In the genomic region with DNA sequence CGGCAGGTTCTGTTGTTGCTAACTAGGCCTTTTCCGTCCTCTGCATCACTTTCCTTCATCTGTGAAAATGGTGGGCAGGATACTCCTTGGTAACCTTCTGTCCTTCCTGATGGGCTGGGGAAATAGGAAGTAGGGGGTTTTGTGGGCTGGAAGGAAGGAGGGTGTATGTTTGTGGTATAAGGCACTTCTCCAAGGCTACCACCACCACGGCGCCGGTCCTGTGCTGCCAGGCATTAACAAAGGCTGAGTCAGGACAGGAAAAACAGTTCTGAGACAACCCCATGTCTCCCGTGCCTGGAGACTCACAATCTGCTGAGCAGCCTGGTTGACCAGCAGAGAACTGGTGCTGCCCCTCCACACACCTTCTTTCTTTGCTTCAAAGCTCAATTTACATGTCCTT, we compare ENCODE assay signal across 16 mouse cellular contexts. TPM values are rescaled to one million over a fixed set of nuclear protein-coding genes. Genes with fewer than 3 reads are reported as not detected.
DNase-seq lines count a peak whose midpoint lies in the region; ATAC-seq and TF ChIP-seq lines count a peak whose summit lies in the region.
"Had no signal": no experiment of that assay in that cellular context is flagged by ENCODE, and none has a peak within 500 bp of the region (broad histone marks: within the 10 kb centered on the region; RNA-seq: fewer than 3 reads in every experiment).

No protein-coding gene starts in this region.

- H3K36me3 ChIP-seq in lung, embryonic 14.5 days (ENCODE audit: insufficient read depth): no peaks in the 10 kb centered on the region
- no peaks in the 10 kb centered on the region for H3K36me3 ChIP-seq in MEL (ENCODE audit: control insufficient read depth in 1 of 2, insufficient read depth in 2 of 2, low read length in 2 of 2)
- H3K36me3 ChIP-seq: G1E; hindbrain, embryonic 12.5 days; liver, embryonic 13.5 days; neural tube, embryonic 13.5 days had no signal

- no peak for TF ChIP-seq CTCF in lung, embryonic 14.5 days (IDR thresholded peaks at IDR 0.05; ENCODE audit: low read depth)
- no peak for TF ChIP-seq CTCF in MEL (IDR thresholded peaks at IDR 0.05 in 2 of 3, conservative IDR thresholded peaks at IDR 0.05 in 1 of 3; ENCODE audit: control insufficient read depth in 1 of 3, insufficient read depth in 1 of 3, low read depth in 2 of 3, low read length in 3 of 3, poor library complexity in 1 of 3, severe bottlenecking in 1 of 3)

- H3K79me2 ChIP-seq in MEL (ENCODE audit: control insufficient read depth, insufficient read depth, low read length, poor library complexity): no peaks in the 10 kb centered on the region

- H3K4me3 ChIP-seq in lung, embryonic 14.5 days (ENCODE audit: low read depth, low read length): no peak overlapping the region
- H3K4me3 ChIP-seq in MEL (ENCODE audit: control insufficient read depth in 1 of 2, insufficient read depth in 1 of 2, low read depth in 2 of 2, low read length in 2 of 2): no peak overlapping the region
- H3K4me3 ChIP-seq: erythroblast, embryonic 14.5 days; hindbrain, embryonic 12.5 days; left cerebral cortex, adult 2 months; liver, embryonic 13.5 days; neural tube, embryonic 13.5 days had no signal

- DNase-seq in lung, embryonic 14.5 days: no peak
- DNase-seq in lung, postnatal 10 days: no peak
- peak; percentile 47 for DNase-seq in 416B (ENCODE audit: low read depth)
- DNase-seq in MEL (ENCODE audit: low read depth, low spot score): peak; percentile 19
- no peak for DNase-seq in cerebellum, postnatal 25 days
- DNase-seq in T-cell, adult 2 months (ENCODE audit: low spot score): no peak

- TF ChIP-seq EP300 in MEL (IDR thresholded peaks at IDR 0.05; ENCODE audit: low read depth in 1 of 2, low read length in 2 of 2): no peak

- H3K27ac ChIP-seq in lung, embryonic 14.5 days (ENCODE audit: low read depth): peak overlapping the region; percentile 67; the same call in 1 of the 2 replicates
- H3K27ac ChIP-seq in MEL (ENCODE audit: control insufficient read depth, low read depth, low read length): no peak overlapping the region
- H3K27ac ChIP-seq: left cerebral cortex, adult 2 months; liver, embryonic 13.5 days; neural tube, embryonic 13.5 days had no signal

- no peak overlapping the region for H3K9ac ChIP-seq in lung, embryonic 14.5 days
- no peak overlapping the region for H3K9ac ChIP-seq in MEL (ENCODE audit: control insufficient read depth, low read depth, low read length, poor library complexity, severe bottlenecking)
- H3K9ac ChIP-seq: forebrain, postnatal 0 days; hindbrain, embryonic 12.5 days; liver, embryonic 13.5 days; neural tube, embryonic 13.5 days had no signal

- TF ChIP-seq POLR2A in MEL (IDR thresholded peaks at IDR 0.05; ENCODE audit: control insufficient read depth in 1 of 2, insufficient read depth in 1 of 2, low read depth in 1 of 2, low read length in 2 of 2, poor library complexity in 1 of 2): no peak

- WGBS in lung, embryonic 14.5 days: 20% methylated on average over 6 of the region's 6 CpGs

- no peak overlapping the region for H3K4me2 ChIP-seq in lung, embryonic 14.5 days
- H3K4me2 ChIP-seq: hindbrain, embryonic 12.5 days; liver, embryonic 13.5 days; midbrain, embryonic 11.5 days; neural tube, embryonic 13.5 days had no signal

- no peaks in the 10 kb centered on the region for H3K27me3 ChIP-seq in lung, embryonic 14.5 days (ENCODE audit: insufficient read depth, low read length)
- no peaks in the 10 kb centered on the region; a peak in 1 of 4 replicates for H3K27me3 ChIP-seq in MEL (ENCODE audit: control insufficient read depth in 1 of 2, insufficient read depth in 2 of 2, low read length in 2 of 2)

- H3K9me3 ChIP-seq in lung, embryonic 14.5 days (ENCODE audit: low read depth, low read length): no peaks in the 10 kb centered on the region
- no peaks in the 10 kb centered on the region for H3K9me3 ChIP-seq in MEL (replicated peaks; ENCODE audit: insufficient read depth, low read length)
- H3K9me3 ChIP-seq: G1E; hindbrain, embryonic 12.5 days; liver, embryonic 13.5 days; neural tube, embryonic 13.5 days had no signal

- ATAC-seq in lung, embryonic 14.5 days (ENCODE audit: insufficient read depth): peak; percentile 37; the same call in 1 of the 2 replicates
- peak; percentile 83 for ATAC-seq in megakaryocyte, adult 5-6 weeks (ENCODE audit: poor library complexity, severe bottlenecking)
- ATAC-seq: inflammation-experienced regulatory T-cells, adult 6 months had no signal

- no peak for TF ChIP-seq RAD21 in MEL (IDR thresholded peaks at IDR 0.05; ENCODE audit: low read depth, low read length)

- H3K4me1 ChIP-seq in lung, embryonic 14.5 days (ENCODE audit: insufficient read depth): no peaks in the 10 kb centered on the region
- no peaks in the 10 kb centered on the region for H3K4me1 ChIP-seq in MEL (ENCODE audit: control insufficient read depth in 1 of 2, insufficient read depth in 2 of 2, low read length in 2 of 2)
- H3K4me1 ChIP-seq: liver, embryonic 13.5 days had no signal

TF ChIP-seq in MEL, 35 proteins besides CTCF, POLR2A, EP300 and RAD21:
- TF ChIP-seq TCF12 (IDR thresholded peaks at IDR 0.05; ENCODE audit: low read depth, low read length) (no peak), MAX (IDR thresholded peaks at IDR 0.05; ENCODE audit: low read length) (no peak), SIN3A (IDR thresholded peaks at IDR 0.05; ENCODE audit: low read length) (no peak), CHD2 (IDR thresholded peaks at IDR 0.05; ENCODE audit: low read length) (no peak), KAT2A (conservative IDR thresholded peaks at IDR 0.05; ENCODE audit: low read depth, low read length) (no peak), JUND (IDR thresholded peaks at IDR 0.05; ENCODE audit: low read depth, low read length) (no peak), E2F4 (IDR thresholded peaks at IDR 0.05; ENCODE audit: borderline replicate concordance, low read depth, low read length) (no peak), ETS1 (IDR thresholded peaks at IDR 0.05; ENCODE audit: low read depth, low read length) (no peak), ZNF384 (IDR thresholded peaks at IDR 0.05; ENCODE audit: low read depth, low read length) (no peak), SMC3 (IDR thresholded peaks at IDR 0.05; ENCODE audit: low read depth, low read length) (no peak), ZKSCAN1 (IDR thresholded peaks at IDR 0.05; ENCODE audit: low read depth, low read length) (no peak), MYC (IDR thresholded peaks at IDR 0.05; ENCODE audit: low read depth, low read length) (no peak), ELF1 (IDR thresholded peaks at IDR 0.05; ENCODE audit: low read depth, low read length) (no peak), RCOR1 (IDR thresholded peaks at IDR 0.05; ENCODE audit: low read depth, low read length) (no peak), GABPA (IDR thresholded peaks at IDR 0.05; ENCODE audit: low read depth, low read length) (no peak)

RNA-seq across cellular contexts. Expression of gene Pja1, which starts 52.2 kb away (rescaled TPM):
- 160 and 162 TPM in 2 replicates for polyA plus RNA-seq in lung, embryonic 14.5 days (2014; fragmentation: Nextera tagmentation; extraction: Ambion mirVana)
- 28.1 and 30.1 TPM in 2 replicates for total RNA-seq in MEL (2012; rRNA removed)
- polyA plus RNA-seq in MEL (2012; ENCODE audit: insufficient read depth in 1 of 2, insufficient read length in 2 of 2, low read depth in 1 of 2, low replicate concordance in 2 of 2, missing spikeins in 1 of 2): 10 to 100 TPM in 1 of 2 experiments, not detected in 1; 44.0 TPM
- 5.8 and 7.7 TPM in 2 replicates for total RNA-seq in megakaryocyte, adult 5-6 weeks (2015)
- total RNA-seq in megakaryocyte, adult 5-6 weeks (2017): 13.6 and 20.4 TPM in 2 replicates

Comparison
In these comparisons a context has a peak if more than half of its experiments do, and no peak if none do; other contexts are left out.
1. DNase-seq: peak in 416B (single experiment) and MEL (single experiment); none in lung, embryonic 14.5 days (single experiment), lung, postnatal 10 days (single experiment), cerebellum, postnatal 25 days (0 of 2) and T-cell, adult 2 months (single experiment).